Mouse (Mus musculus): ENCODE measurements around the gene Ubr3.
"Not testable (repeated sequence)": the region's sequence is repeated elsewhere in the genome, so short reads cannot be mapped to it uniquely, and the experiment has no call there.

Gene Ubr3

GRCm38 (mm10) chr2:69907394-69907793 lies 10.3 kb downstream of the Ubr3 start:
- not testable (repeated sequence) for DNase-seq (ENCODE audit: low spot score in 2 of 2)

GRCm38 (mm10) chr2:69912801-69913200 lies 15.8 kb downstream of the Ubr3 start:
- DNase-seq (ENCODE audit: low spot score in 2 of 2): no peak

- DNase-seq (ENCODE audit: low spot score in 2 of 2): no peak
These were observed 20.3 kb downstream of the Ubr3 start for GRCm38 (mm10) chr2:69917301-69917700.

- no peak for DNase-seq (ENCODE audit: low spot score in 2 of 2)
These were observed 27.9 kb downstream of the Ubr3 start for GRCm38 (mm10) chr2:69924943-69925342.

- DNase-seq (ENCODE audit: low spot score in 2 of 2): no peak
These were observed 39.3 kb downstream of the Ubr3 start for GRCm38 (mm10) chr2:69936331-69936730.

GRCm38 (mm10) chr2:69939226-69939625 lies 42.2 kb downstream of the Ubr3 start:
- DNase-seq (ENCODE audit: low spot score in 2 of 2): no peak

GRCm38 (mm10) chr2:69939649-69940048 lies 42.6 kb downstream of the Ubr3 start:
- no peak for DNase-seq (ENCODE audit: low spot score in 2 of 2)

GRCm38 (mm10) chr2:69941391-69942030 lies 44.5 kb downstream of the Ubr3 start:
- no peak for DNase-seq (ENCODE audit: low spot score in 2 of 2)

- DNase-seq (ENCODE audit: low spot score in 2 of 2): no peak
These were observed 55.8 kb downstream of the Ubr3 start for GRCm38 (mm10) chr2:69952849-69953248.

- no peak for DNase-seq (ENCODE audit: low spot score in 2 of 2)
These were observed 58.6 kb downstream of the Ubr3 start for GRCm38 (mm10) chr2:69955635-69956034.

- no peak for DNase-seq (ENCODE audit: low spot score in 2 of 2)
These were observed 60.6 kb downstream of the Ubr3 start for GRCm38 (mm10) chr2:69957622-69958021.

- DNase-seq (ENCODE audit: low spot score in 2 of 2): peak in 1 of 2 experiments; percentile 43
These were observed 77.8 kb downstream of the Ubr3 start for GRCm38 (mm10) chr2:69974896-69975295.

- DNase-seq (ENCODE audit: low spot score in 2 of 2): no peak
These were observed 92.2 kb downstream of the Ubr3 start for GRCm38 (mm10) chr2:69989224-69989623.

- no peak for DNase-seq (ENCODE audit: low spot score in 2 of 2)
These were observed 93.6 kb downstream of the Ubr3 start for GRCm38 (mm10) chr2:69990647-69991046.

GRCm38 (mm10) chr2:69994082-69994736 lies 97.2 kb downstream of the Ubr3 start:
- not testable (repeated sequence) for DNase-seq (ENCODE audit: low spot score in 2 of 2)

GRCm38 (mm10) chr2:69994779-69995178 lies 97.7 kb downstream of the Ubr3 start:
- DNase-seq (ENCODE audit: low spot score in 2 of 2): no peak

- DNase-seq (ENCODE audit: low spot score in 2 of 2): no peak
These were observed 102.2 kb downstream of the Ubr3 start for GRCm38 (mm10) chr2:69999097-69999770.

- DNase-seq (ENCODE audit: low spot score in 2 of 2): no peak
These were observed 103.3 kb downstream of the Ubr3 start for GRCm38 (mm10) chr2:70000316-70000715.

GRCm38 (mm10) chr2:70006492-70006891 lies 109.4 kb downstream of the Ubr3 start:
- no peak for DNase-seq (ENCODE audit: low spot score in 2 of 2)

- no peak for DNase-seq (ENCODE audit: low spot score in 2 of 2)
These were observed 115.9 kb downstream of the Ubr3 start for GRCm38 (mm10) chr2:70012941-70013340.

GRCm38 (mm10) chr2:70018236-70018635 lies 121.2 kb downstream of the Ubr3 start:
- DNase-seq (ENCODE audit: low spot score in 2 of 2): peak in 1 of 2 experiments; percentile 37

- DNase-seq (ENCODE audit: low spot score in 2 of 2): no peak
These were observed 127.4 kb downstream of the Ubr3 start for GRCm38 (mm10) chr2:70024454-70024853.

- DNase-seq (ENCODE audit: low spot score in 2 of 2): no peak
These were observed 128.7 kb downstream of the Ubr3 start for GRCm38 (mm10) chr2:70025711-70026110.
